Mouse (Mus musculus) splenic B cell, adult 2 months (primary cell): ENCODE results near the gene Slc12a5.

ENCODE experiments used
- DNase-seq: peaks from one replicate; pipeline ENCODE4 v3.0.0-alpha.2; 2011; ENCODE audit warnings: low read depth, low spot score
- H3K27me3 ChIP-seq: 2 replicates; pipeline ENCODE4 v1.6.1; 2012; ENCODE audit warnings: mild to moderate bottlenecking, low read length, moderate library complexity, mixed read lengths; ENCODE audit not compliant: control insufficient read depth, poor library complexity, insufficient read depth, severe bottlenecking
- H3K36me3 ChIP-seq: 2 replicates; pipeline ENCODE4 v1.6.1; 2012; ENCODE audit warnings: mild to moderate bottlenecking, low read length, moderate library complexity, mixed read lengths; ENCODE audit not compliant: control insufficient read depth, poor library complexity, insufficient read depth, severe bottlenecking

The Slc12a5 gene

DNA sequence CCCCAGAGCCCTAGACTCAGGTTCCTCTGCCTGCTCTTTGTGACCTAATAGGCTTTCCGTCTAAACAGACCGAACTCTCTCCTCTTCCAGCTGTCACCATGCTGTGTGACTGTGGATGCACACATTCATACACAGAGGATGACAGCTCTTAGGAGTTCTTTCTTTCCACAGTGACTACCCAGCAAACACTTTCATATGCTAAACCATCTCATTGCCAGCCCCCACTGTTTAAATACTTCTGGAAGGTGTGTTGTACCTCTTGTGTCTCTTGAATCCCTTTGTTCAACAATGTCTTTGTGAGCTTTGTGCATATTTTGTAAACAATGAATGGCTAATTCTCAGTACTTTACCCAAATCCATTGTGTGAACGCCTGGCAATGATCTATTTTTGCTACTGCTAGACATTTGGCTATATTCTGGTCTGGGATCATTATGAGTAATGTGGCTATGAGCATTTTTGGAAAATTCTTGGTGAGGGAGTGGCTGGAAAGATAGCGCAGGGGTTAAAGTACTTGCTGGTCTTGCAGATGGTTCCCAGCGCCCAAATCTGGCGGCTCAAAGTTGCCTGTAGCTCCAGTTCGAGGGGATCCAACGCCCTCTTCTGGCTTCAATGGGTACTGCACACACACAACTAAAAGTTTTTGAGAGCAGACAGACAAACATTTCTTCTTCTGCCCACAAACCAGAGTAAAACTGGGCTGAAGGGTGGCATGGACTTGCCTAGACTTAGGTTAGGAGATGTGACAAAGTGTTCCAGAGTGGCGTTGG, 2.9 kb upstream of the Slc12a5 start:
- H3K36me3 ChIP-seq, result no peaks in the 10 kb centered on the region
- no peak for DNase-seq
- H3K27me3 ChIP-seq, result no peaks in the 10 kb centered on the region

DNA sequence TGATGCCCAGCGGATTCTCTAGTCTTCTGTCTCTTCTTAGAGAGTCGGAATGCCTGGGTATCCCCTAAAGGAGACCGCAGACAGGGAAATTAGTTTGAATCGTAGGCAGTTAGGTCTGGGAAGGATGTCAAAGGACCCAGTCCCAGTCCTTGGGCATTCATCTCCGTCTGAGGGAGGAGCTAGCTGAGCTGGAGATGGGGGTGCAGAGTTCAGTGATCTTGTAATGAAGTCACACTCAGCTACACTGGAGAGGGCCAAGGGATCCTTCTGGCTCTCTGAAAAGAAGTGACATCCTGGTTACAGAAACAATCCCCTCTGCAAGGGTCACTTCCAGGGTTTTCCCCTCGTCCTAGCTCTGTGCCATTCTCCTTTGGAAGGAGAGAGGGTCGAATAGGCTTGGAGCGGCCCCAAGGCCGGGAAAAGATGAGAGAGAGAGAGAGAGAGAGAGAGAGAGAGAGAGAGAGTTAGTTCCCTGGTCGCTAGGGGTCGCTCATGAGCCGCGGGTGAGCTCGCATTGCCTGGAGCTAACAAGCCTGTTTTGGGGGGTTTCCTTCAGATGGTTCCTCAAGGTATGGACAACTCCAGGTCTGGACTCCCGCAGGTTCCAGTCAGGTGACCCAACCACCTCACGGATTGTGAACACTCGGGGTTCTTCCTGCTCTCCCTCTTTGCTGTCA, 1.0 kb downstream of the Slc12a5 start:
- no peaks in the 10 kb centered on the region for H3K27me3 ChIP-seq
- no peaks in the 10 kb centered on the region for H3K36me3 ChIP-seq
- peak; percentile 82 for DNase-seq

DNA sequence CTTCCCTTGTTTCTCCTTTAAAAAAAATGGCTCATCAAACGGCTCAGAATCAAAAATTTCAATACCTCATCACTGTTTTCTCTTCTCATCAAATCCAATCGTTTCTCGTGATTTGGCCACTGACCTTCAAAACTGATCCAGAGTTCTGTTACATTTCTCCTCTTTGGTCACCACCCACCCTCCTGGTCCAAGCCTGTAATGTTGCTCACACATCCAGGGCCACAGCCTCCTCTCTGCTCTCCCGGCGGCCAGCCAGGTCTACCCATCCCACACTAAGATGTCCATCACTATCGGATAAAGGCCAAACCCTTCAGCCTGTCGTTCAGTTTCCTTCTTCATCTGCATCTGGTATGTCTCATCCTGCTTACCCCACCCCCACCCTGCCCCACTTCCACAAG, 1.6 kb downstream of the Slc12a5 start:
- Histone ChIP-seq H3K27me3 (no peaks in the 10 kb centered on the region), H3K36me3 (no peaks in the 10 kb centered on the region)
- no peak for DNase-seq

DNA sequence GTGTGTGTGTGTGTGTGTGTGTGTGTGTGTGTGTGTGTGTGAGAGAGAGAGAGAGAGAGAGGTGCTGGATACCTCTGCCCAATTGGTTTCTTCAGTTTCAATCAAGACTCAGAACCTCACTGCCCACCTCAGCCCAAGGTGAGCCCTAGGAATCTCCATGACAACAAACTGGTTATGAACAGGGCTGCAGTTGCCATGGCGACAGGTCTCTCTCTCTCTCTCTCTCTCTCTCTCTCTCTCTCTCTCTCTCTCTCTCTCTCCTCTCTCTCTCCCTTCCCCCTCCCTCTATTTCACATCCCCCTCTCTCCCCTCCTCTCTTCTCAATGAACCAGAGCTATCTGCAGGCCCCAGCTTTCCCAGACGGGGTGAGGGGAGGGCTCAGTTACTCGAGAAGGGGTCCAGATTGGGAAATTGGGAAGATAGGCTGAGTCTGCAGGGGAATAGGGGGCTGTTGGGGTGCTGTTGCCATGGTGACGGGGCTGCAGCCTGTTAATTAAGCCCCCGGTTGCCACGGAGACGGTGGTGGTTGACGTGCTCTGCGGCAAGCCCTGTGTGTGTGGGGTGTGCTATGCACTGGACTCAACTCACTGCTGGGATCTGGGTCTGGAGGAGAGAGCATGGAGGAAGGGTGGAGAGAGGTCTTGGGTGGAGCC, 3.8 kb downstream of the Slc12a5 start:
- Histone ChIP-seq H3K36me3 (no peaks in the 10 kb centered on the region), H3K27me3 (no peaks in the 10 kb centered on the region)
- DNase-seq, result no peak

DNA sequence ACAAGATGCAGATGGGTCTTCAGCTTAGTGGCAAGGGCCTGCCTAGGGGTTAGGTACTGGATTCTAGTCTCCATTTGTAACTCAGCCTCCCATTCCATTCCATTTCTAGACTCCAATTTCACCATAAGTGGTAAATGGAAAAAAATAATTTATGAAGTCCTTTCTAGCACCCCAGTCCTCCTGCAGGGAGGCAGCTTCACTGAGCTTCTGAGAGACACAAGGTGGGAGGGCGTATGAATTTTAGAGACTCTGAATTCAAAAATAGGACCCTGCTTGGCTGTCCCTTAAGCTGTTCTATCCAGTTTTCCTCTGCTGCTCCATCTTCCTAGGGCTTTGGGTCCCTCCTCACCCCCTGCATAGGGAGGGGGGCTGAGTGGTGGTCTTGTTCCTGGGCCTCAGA, 4.4 kb downstream of the Slc12a5 start:
- H3K27me3 ChIP-seq, result no peaks in the 10 kb centered on the region
- DNase-seq, result no peak
- no peaks in the 10 kb centered on the region for H3K36me3 ChIP-seq

DNA sequence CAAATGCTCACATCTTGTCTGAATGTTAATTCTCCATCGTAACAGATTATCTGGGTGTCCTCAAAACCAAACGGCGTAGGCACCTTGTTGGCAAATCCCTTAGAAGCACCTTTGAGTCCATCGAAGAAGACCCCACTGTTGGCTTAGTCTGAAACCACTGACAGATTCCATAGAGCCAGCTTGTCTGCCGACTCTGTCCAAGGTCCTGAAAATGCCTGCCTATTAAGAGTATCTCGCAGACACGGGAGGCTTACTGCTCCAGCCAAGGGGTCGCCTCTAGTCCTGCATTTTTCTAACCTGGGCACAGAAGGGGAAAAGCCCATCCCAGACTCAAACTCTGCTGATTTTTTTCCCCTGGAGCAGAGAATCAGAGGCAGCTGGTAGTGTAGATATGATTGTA, 5.8 kb downstream of the Slc12a5 start:
- Histone ChIP-seq H3K27me3 (no peaks in the 10 kb centered on the region), H3K36me3 (no peaks in the 10 kb centered on the region)
- DNase-seq, result peak; percentile 53

DNA sequence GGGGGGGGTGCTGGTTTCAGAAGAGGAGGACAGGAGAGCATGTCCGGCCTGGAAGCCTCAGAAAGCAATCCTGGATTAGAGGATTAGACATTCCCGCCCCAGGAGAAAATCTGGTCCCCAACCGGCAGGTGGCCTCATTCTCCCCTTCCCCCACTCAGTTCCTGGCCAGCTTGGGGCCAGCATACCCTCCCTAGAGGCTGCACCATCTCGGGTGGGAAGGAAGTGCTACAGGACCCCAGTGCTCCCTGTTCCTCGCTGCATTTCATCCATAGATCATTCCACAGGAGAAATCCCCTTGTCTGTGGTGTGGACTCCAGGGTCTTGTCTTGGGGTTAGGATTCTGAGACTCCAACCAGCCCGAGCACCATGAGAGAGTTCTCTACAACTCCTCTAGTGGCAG, 6.6 kb downstream of the Slc12a5 start:
- Histone ChIP-seq H3K27me3 (no peaks in the 10 kb centered on the region), H3K36me3 (no peaks in the 10 kb centered on the region)
- DNase-seq, result no peak

DNA sequence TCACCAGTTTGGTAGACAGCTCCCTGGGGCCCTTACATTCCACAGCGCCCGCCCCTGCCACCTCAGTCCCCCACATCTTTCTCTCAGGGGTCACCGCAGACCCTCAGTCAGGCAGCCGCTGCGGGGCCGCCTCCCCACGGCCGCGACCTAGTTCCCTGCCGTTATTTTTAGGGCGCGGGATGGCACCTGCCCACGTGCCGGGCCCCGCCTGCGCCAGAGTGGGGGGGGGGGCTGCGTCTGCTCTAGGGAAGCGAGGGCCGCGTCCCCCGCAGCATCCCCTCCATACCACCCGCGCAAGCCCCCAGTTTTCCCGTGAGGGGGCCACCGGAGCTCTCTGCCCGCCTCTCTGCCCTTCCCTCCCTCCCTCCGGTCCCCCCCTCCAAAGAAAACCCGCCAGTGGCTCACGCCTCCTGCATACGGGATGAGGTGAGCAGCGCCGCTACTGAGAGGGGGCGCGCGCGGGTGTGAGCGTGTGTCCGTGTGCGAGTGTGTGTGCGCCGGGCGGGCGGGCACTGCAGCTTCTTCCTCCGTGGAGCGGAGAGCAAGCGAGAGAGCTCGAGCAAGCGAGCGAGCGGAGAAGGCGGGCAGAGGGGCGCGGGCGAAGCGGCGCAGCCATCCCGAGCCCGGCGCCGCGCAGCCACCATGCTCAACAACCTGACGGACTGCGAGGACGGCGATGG, 7.3 kb downstream of the Slc12a5 start:
- Histone ChIP-seq H3K27me3 (no peaks in the 10 kb centered on the region), H3K36me3 (no peaks in the 10 kb centered on the region)
- no peak for DNase-seq

DNA sequence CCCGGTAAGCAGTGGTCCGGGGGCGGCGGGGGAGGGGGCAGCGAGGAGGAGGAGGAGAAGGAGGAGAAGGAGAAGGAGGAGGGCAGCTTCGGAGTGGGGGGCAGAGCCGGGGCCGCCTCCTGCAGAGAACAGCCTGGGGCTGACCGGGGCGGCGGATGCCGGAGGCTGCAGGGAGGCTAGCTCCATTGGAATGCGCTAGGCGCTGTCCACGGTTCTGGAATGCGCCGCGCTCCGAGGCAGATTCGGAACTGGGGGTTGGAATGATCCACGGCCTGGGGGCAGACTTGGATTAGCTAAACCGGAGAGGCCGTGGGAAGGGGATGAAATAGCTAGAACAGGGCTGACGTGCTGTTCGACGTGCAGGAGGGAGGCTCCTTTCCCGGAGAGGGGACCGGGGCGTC, 7.8 kb downstream of the Slc12a5 start:
- no peaks in the 10 kb centered on the region for H3K27me3 ChIP-seq
- DNase-seq, result no peak

DNA sequence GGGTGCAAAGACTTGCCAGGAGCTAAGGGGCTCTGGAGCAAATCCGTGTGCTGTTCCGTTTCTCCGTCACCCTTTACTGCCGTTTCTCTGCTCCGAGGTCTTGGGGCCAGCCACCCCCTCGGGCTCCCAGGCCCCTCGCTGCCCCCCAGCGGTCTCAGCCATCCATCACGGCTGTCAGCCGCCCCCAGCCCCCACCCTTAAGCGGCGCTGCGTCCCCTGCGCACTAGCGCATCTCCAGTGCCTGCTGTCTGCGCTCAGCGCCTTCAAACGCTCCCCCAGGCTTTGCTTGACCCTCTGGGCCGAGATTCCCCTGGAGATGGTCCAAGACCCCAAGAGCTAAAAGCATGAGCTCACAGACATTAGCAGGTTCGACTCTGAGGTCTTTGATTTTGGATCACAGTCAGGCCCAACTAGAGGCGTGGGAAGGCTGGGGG, 8.8 kb downstream of the Slc12a5 start:
- DNase-seq, result no peak
- no peaks in the 10 kb centered on the region for H3K27me3 ChIP-seq

More for the DNA sequence above, 7.8 kb downstream of the Slc12a5 start:
- H3K36me3 ChIP-seq, result no peaks in the 10 kb centered on the region

DNA sequence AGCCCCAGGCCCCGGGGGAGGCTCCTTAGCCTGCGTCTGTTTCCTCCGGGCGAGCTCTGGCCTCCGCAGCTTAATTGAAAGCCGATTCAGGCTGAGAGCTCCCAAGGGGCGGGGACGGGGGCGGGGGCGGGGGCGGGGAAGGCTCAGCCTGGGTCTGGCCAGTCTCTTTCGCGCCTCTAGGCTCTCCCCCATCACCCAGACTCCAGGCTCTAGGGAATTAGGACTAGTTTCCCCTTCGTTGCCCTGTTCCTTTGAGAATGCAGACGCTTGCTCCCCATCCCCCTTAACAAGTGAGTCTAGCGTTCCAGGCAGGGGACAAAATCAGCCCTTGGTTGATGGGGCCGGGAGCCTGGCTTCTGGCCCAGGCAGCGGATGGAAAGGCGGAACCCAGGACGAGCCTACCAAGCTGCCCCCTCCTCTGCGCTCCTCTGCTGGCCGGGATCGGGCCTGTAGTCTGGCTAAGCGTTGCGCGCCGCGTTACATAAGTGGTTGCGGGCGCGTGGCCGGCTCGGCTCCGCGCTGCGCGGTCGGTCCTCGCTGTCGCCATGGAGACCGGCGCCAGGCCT, 10.1 kb downstream of the Slc12a5 start:
- H3K27me3 ChIP-seq, result no peaks in the 10 kb centered on the region
- H3K36me3 ChIP-seq, result no peaks in the 10 kb centered on the region

More for the DNA sequence above, 8.8 kb downstream of the Slc12a5 start:
- H3K36me3 ChIP-seq, result no peaks in the 10 kb centered on the region

DNA sequence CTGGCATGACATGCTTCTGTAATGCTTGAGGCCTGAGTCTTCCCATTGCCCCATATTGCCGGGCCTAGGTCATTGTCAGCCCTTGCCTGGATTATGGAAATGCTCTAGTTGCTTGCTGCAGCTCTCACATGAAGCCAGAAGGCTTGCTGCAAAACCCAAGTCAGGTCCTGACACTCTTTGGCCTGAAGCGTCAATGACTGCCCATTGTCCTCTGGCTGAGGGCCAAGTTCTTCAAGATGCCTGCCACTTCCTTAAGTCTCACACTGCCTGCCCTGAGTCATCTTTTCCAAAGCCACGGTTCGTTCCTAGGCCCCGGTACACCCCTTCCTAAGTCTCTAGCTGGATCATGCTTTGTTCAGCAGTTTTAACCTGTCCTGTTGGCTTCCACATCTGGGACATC, 12.0 kb downstream of the Slc12a5 start:
- no peak for DNase-seq
- H3K27me3 ChIP-seq, result no peaks in the 10 kb centered on the region

More for the DNA sequence above, 10.1 kb downstream of the Slc12a5 start:
- no peak for DNase-seq

DNA sequence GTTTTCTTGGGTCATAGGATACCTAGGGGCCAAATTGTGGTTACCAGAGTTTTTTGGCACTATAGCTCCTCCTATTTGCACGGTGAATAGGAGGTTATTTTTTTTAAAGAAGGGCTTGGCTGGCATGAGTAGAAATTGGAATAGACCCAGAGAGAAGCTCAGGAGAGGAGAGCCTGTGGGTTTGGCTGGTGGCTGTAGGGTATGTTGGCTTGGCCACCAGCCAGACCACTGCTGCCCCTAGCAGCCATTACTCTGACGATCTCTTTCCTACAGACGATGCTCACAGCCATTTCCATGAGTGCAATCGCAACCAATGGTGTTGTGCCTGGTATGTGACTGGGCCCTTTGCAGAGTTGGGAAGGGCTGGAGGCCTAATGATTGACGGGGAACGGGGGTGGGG, 15.0 kb downstream of the Slc12a5 start:
- H3K27me3 ChIP-seq, result no peaks in the 10 kb centered on the region
- no peak for DNase-seq
- no peaks in the 10 kb centered on the region for H3K36me3 ChIP-seq

More for the DNA sequence above, 12.0 kb downstream of the Slc12a5 start:
- no peaks in the 10 kb centered on the region for H3K36me3 ChIP-seq

DNA sequence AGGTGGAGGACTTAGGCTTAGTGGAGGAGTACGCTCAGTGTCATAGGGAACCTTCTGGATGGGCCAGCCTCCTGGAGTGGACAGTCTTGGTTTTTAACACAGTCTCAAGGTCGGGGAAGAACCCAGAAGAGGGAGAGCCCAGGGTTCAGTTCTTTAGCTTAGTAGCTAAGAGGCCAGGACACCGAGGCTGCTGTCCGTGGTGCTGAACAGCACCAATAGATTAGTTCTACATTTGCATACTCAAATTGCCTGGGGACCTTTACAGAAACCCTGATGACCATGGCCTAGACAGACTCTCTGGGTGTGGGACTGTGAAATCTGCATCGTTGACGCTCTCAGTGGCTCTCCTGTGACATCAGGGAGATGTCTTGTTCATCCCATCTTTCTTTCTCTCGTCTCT, 19.1 kb downstream of the Slc12a5 start:
- Histone ChIP-seq H3K36me3 (no peaks in the 10 kb centered on the region), H3K27me3 (no peaks in the 10 kb centered on the region)
- peak; percentile 50 for DNase-seq
